Mouse (Mus musculus) gastrocnemius, postnatal 14 days (tissue): ENCODE measurements around the gene Smpx. TPM values are rescaled to one million over a fixed set of nuclear protein-coding genes. Genes with fewer than 3 reads are reported as not detected.

Source experiments
- DNase-seq: peaks from one replicate; pipeline ENCODE4 v3.0.0; 2021; ENCODE audit warnings: mixed read lengths
- intact Hi-C: fragments of 180-260 bp; cut with DNase I; formaldehyde crosslinking; loops from one replicate; pipeline ENCODE4 v1.15.1; 2025; ENCODE audit warnings: low total_unique reads
- total RNA-seq, 2 experiments: library from RNA; stranded (reverse); gene quantifications; 2 replicates each; pipeline ENCODE4 v1.2.3; 2021

Smpx gene
- total RNA-seq, 2 experiments from 2014 or later = 453 to 560 TPM

- no peak for DNase-seq
- intact Hi-C loops = no loop called here
Observed at GRCm38 (mm10) chrX:157801669-157802068, 103.0 kb downstream of the Smpx start.

Other genes with a start within 250 kb of the Smpx start
- 10 to 100 TPM; 32.8 to 40.5 TPM for gene Sms, start 206.6 kb upstream of the Smpx start, total RNA-seq
- gene Yy2, start 129.9 kb upstream of the Smpx start, total RNA-seq = under 1 TPM; 0.58 to 0.64 TPM
- 10 to 100 TPM; 12.6 to 13.8 TPM for gene Mbtps2, start 100.2 kb upstream of the Smpx start, total RNA-seq
- gene Klhl34, start 119.5 kb downstream of the Smpx start, total RNA-seq = 1 to 10 TPM; 7.3 to 9.2 TPM